Mouse (Mus musculus): Measurements from ENCODE around the gene Gramd1b. TPM values are rescaled to one million over a fixed set of nuclear protein-coding genes. Genes with fewer than 3 reads are reported as not detected.
A peak's percentile ranks its signal among the peaks of the same experiment; 100 is the strongest.

Gramd1b gene
- polyA plus RNA-seq, 1 experiment from 2014 or later = 5.8 TPM

DNA sequence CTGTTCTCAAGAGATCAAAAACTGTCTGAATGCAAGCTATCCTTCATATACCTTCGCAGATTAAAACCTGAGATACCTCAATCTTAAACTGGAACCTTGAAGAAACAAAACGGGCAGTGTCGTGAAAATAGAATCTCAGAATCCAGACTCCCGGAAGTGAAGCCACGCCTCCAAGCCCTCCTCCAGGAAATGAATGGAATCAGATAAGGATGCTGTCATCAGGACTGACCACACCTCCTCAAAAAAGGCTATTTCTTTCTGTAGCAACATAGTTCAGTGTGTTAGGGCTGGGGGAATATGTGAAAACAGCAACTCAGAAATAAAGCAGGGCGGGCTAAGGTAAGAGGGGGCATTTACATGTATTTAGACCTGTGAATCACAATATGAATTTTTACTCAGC lies 142.0 kb downstream of the Gramd1b start:
- no peaks in the 10 kb centered on the region for H3K27me3 ChIP-seq
- CTCF ChIA-PET = no interaction called here
- in situ Hi-C loops (cut with MboI; ENCODE audit: low pct_unique_long_range_greater_than_20kb) = no loop called here
- no peak for DNase-seq (ENCODE audit: low read depth, low spot score)
- no peak for ATAC-seq
- no peak for TF ChIP-seq CTCF (IDR thresholded peaks at IDR 0.05)
- POLR2A ChIA-PET = interaction anchor here (0.7 kb wide), 1 partner anchor 22 kb away, joined by 5 read pairs; no protein-coding TSS in a partner anchor

GRCm38 (mm10) chr9:40384781-40385180 lies 146.4 kb downstream of the Gramd1b start:
- POLR2A ChIA-PET = no interaction called here
- CTCF ChIA-PET = no interaction called here
- DNase-seq (ENCODE audit: low read depth, low spot score) (no peak), ATAC-seq (no peak)
- no peaks in the 10 kb centered on the region for H3K27me3 ChIP-seq
- TF ChIP-seq CTCF (IDR thresholded peaks at IDR 0.05) = no peak
- in situ Hi-C loops (cut with MboI; ENCODE audit: low pct_unique_long_range_greater_than_20kb) = no loop called here

DNA sequence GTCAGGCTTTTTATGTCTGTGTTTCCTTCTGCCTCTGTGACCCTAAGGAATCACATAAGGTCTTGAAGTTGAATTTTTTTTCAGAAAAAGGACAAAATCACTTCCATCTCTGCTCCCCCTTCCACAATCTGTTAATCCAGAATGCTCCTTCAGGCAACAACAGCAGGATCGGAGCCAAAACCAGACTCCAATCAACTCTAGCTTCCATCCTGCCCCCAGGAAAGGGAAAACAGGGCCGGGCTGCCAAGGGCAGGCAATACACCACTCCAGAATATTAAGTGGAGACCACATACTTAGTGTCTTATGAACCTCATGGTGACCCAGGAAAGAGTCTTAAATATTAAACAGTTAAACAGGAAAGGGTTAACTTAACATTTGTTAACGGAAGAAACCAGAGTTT lies 148.7 kb downstream of the Gramd1b start:
- DNase-seq (ENCODE audit: low read depth, low spot score) = no peak
- POLR2A ChIA-PET = no interaction called here
- TF ChIP-seq CTCF (IDR thresholded peaks at IDR 0.05) = no peak
- CTCF ChIA-PET = interaction anchor here (1.4 kb wide), 2 partner anchors 10 to 16 kb away, joined by 5 read pairs; no protein-coding TSS in a partner anchor
- in situ Hi-C loops (cut with MboI; ENCODE audit: low pct_unique_long_range_greater_than_20kb) = no loop called here
- no peak for ATAC-seq
- H3K27me3 ChIP-seq = no peaks in the 10 kb centered on the region

- in situ Hi-C loops (cut with MboI; ENCODE audit: low pct_unique_long_range_greater_than_20kb) = no loop called here
These were observed 149.5 kb downstream of the Gramd1b start for GRCm38 (mm10) chr9:40381416-40382411.

GRCm38 (mm10) chr9:40376711-40377410 lies 154.3 kb downstream of the Gramd1b start:
- no peak for DNase-seq (ENCODE audit: low read depth, low spot score)
- CTCF ChIA-PET = no interaction called here
- in situ Hi-C loops (cut with MboI; ENCODE audit: low pct_unique_long_range_greater_than_20kb) = no loop called here
- no peaks in the 10 kb centered on the region for H3K27me3 ChIP-seq
- POLR2A ChIA-PET = interaction anchor here (0.7 kb wide), 1 partner anchor 11 kb away, joined by 4 read pairs; no protein-coding TSS in a partner anchor
- no peak for ATAC-seq
- no peak for TF ChIP-seq CTCF (IDR thresholded peaks at IDR 0.05)

More at GRCm38 (mm10) chr9:40381416-40382411, 149.5 kb downstream of the Gramd1b start:
- ChIA-PET CTCF (no interaction called here), POLR2A (no interaction called here)
- TF ChIP-seq CTCF (IDR thresholded peaks at IDR 0.05) = no peak
- ATAC-seq (peak; percentile 62), DNase-seq (ENCODE audit: low read depth, low spot score) (no peak)
- no peaks in the 10 kb centered on the region for H3K27me3 ChIP-seq

DNA sequence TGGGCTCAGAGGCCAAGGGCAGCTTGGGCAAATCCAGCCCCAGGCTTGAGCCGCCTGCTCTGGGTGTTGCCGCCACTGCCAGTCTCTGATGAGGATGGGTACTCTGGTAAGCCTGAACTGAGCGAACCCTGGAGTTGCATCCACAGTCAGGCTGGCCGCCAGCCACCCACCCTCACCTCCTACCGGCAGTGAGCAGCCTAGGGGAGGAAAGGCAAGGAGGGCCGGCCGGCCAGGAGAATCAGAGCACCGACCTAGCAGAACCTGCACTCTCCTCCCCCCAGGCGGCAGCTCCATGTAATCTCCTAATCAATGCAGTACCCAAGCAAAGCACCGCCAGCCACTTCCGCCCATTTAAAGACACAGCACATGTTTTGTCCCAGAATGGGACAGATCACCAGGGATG lies 155.0 kb downstream of the Gramd1b start:
- DNase-seq (ENCODE audit: low read depth, low spot score) = no peak
- POLR2A ChIA-PET = no interaction called here
- CTCF ChIA-PET = no interaction called here
- no peak for ATAC-seq
- H3K27me3 ChIP-seq = no peaks in the 10 kb centered on the region
- no peak for TF ChIP-seq CTCF (IDR thresholded peaks at IDR 0.05)
- in situ Hi-C loops (cut with MboI; ENCODE audit: low pct_unique_long_range_greater_than_20kb) = no loop called here

DNA sequence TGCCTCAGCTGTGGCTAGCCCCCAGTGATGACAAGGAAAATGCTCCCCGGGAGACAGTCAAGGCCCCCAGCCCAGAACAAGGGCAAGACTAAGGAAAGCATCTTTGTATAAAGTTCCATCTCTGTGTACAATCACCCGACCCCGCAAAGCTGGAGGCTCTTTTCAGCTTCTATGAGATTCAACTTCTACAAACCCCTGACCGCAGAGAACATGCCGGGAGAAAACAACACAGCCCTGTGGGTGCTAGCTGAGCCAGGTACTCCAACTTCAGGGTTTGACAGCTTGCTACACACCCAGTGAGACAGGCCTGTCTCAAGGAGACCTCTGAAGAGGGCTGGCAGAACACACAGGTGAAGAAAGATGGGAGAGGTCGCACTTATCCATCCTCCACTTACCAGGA lies 155.7 kb downstream of the Gramd1b start:
- ChIA-PET CTCF (no interaction called here), POLR2A (no interaction called here)
- no peak for DNase-seq (ENCODE audit: low read depth, low spot score)
- TF ChIP-seq CTCF (IDR thresholded peaks at IDR 0.05) = no peak
- no peaks in the 10 kb centered on the region for H3K27me3 ChIP-seq
- in situ Hi-C loops (cut with MboI; ENCODE audit: low pct_unique_long_range_greater_than_20kb) = no loop called here
- no peak for ATAC-seq

DNA sequence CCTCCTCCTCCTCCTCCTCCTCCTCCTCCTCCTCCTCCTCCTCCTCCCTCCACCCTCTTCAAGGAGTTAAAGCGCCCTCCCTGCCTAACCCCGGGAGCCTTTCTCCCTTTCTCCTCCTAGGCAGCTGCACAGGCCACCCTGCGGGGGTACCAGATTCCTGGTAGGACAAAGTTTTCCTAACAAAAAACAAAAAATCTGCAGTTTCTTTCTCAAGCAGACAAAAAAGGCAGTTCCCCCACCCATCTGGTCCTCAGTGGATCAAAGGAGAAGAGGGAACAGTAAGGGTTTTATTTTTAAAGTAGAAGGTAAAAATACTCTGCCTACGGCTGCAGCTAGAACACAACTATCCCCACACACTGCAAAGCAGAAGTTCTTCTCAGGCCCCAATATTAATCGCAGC lies 156.2 kb downstream of the Gramd1b start:
- TF ChIP-seq CTCF (IDR thresholded peaks at IDR 0.05) = no peak
- DNase-seq (ENCODE audit: low read depth, low spot score) (no peak), ATAC-seq (no peak)
- ChIA-PET CTCF (no interaction called here), POLR2A (no interaction called here)
- in situ Hi-C loops (cut with MboI; ENCODE audit: low pct_unique_long_range_greater_than_20kb) = no loop called here
- H3K27me3 ChIP-seq = no peaks in the 10 kb centered on the region

DNA sequence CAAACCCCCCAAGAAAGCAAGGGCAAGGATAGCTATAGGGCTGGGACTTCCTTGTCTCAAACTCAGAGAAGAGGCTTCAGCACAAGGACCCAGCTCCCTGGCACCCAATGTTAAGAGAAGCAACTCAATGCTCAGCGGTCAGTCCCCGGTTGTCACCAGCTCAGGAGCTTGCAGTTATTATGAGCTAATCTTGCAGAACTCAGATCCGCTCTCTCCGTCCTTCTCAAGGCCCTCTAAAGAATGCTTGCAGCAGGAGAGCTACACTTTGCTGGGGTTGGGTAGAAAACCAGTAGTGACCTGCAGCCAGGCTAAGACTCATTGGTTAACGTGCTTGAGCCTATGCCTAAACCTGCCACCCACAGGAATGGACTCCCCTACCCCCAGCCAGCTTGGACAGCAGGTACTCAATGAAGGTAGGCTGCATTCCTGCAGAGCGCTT lies 156.6 kb downstream of the Gramd1b start:
- TF ChIP-seq CTCF (IDR thresholded peaks at IDR 0.05) = no peak
- in situ Hi-C loops (cut with MboI; ENCODE audit: low pct_unique_long_range_greater_than_20kb) = no loop called here
- ATAC-seq = no peak
- ChIA-PET CTCF (no interaction called here), POLR2A (no interaction called here)
- no peak for DNase-seq (ENCODE audit: low read depth, low spot score)
- H3K27me3 ChIP-seq = no peaks in the 10 kb centered on the region

DNA sequence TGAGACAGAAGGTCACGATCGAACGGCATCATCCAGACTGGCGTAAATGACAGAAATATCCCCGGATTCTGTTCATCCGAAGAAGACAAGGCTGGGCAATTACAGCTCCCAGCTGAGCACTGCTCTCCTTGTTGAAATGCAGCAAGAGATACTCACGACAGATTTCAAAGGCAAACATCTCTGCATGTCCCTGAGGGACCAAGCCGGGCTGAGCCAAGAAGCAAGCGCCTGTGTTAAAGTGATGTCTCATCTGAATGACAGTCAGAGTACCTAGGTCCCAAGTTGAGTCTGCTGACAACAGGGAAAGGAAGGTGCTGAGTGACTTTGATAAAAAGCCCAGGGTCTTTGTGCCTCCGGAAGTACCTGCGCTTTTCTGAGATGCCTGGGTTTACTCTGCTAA lies 157.1 kb downstream of the Gramd1b start:
- DNase-seq (ENCODE audit: low read depth, low spot score) (no peak), ATAC-seq (no peak)
- no peaks in the 10 kb centered on the region for H3K27me3 ChIP-seq
- ChIA-PET CTCF (no interaction called here), POLR2A (interaction anchor here (0.5 kb wide), 1 partner anchor 185 kb away, joined by 4 read pairs; no protein-coding TSS in a partner anchor)
- TF ChIP-seq CTCF (IDR thresholded peaks at IDR 0.05) = no peak
- in situ Hi-C loops (cut with MboI; ENCODE audit: low pct_unique_long_range_greater_than_20kb) = no loop called here

DNA sequence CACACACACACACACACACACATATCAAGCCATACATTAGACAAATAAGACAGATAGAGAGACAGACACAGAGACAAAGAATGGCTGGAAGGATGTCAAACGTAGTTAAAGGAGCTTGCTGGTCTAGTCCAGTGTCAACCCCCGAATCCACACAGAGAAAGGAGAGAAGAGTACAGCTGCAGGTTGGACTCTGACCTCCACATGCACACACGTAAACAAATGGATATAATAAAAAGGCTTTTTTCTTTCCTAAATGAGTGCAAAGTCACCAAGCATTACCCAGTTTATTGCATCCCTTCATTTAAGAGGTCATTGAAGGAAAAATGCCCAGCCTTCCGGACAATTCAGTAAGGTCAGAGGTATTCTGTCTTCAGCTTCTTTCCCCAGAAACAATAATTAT lies 161.0 kb downstream of the Gramd1b start:
- H3K27me3 ChIP-seq = no peaks in the 10 kb centered on the region
- ATAC-seq = no peak
- TF ChIP-seq CTCF (IDR thresholded peaks at IDR 0.05) = no peak
- ChIA-PET CTCF (no interaction called here), POLR2A (interaction anchor here (0.6 to 0.7 kb wide), 2 partner anchors 8 to 26 kb away, joined by 3 to 4 read pairs; no protein-coding TSS in a partner anchor)
- no peak for DNase-seq (ENCODE audit: low read depth, low spot score)
- in situ Hi-C loops (cut with MboI; ENCODE audit: low pct_unique_long_range_greater_than_20kb) = no loop called here
